Mouse (Mus musculus) cerebellum, postnatal 4 days (tissue): ENCODE data around the gene Dcun1d4.
"Not testable (repeated sequence)": the region's sequence is repeated elsewhere in the genome, so short reads cannot be mapped to it uniquely, and the experiment has no call there.

Experiments
- DNase-seq, 2 experiments: peaks; one replicate each; pipeline ENCODE4 v3.0.0; 2022; ENCODE audit warnings: low spot score in 2 of 2, mixed read lengths in 1 of 2

Gene Dcun1d4

GRCm38 (mm10) chr5:73480700-73481099, at the start of gene Dcun1d4:
TSS of gene Dcun1d4 (plus strand) at chr5:73481000.
- no peak for DNase-seq

- peak; percentile 81 to 85 for DNase-seq
These were observed 49.2 kb upstream of the Dcun1d4 start for GRCm38 (mm10) chr5:73431581-73431980.

GRCm38 (mm10) chr5:73432805-73433204, 48.0 kb upstream of the Dcun1d4 start:
- no peak for DNase-seq

GRCm38 (mm10) chr5:73434764-73435163, 46.0 kb upstream of the Dcun1d4 start:
- DNase-seq: no peak

- no peak for DNase-seq
These were observed 38.6 kb upstream of the Dcun1d4 start for GRCm38 (mm10) chr5:73442176-73442575.

GRCm38 (mm10) chr5:73450276-73450675, 30.5 kb upstream of the Dcun1d4 start:
- DNase-seq: no peak

GRCm38 (mm10) chr5:73454502-73455306, 26.1 kb upstream of the Dcun1d4 start:
- DNase-seq: no peak

GRCm38 (mm10) chr5:73455307-73455687, 25.5 kb upstream of the Dcun1d4 start:
- no peak for DNase-seq

GRCm38 (mm10) chr5:73468462-73469433, 12.1 kb upstream of the Dcun1d4 start:
- no peak for DNase-seq

GRCm38 (mm10) chr5:73474412-73475405, 6.1 kb upstream of the Dcun1d4 start:
- no peak for DNase-seq

- DNase-seq: no peak
These were observed 601 bp downstream of the Dcun1d4 start for GRCm38 (mm10) chr5:73481401-73481800.

GRCm38 (mm10) chr5:73482381-73482780, 1.6 kb downstream of the Dcun1d4 start:
- not testable (repeated sequence) for DNase-seq

- no peak for DNase-seq
These were observed 3.3 kb downstream of the Dcun1d4 start for GRCm38 (mm10) chr5:73484016-73484615.

- DNase-seq: no peak
These were observed 5.7 kb downstream of the Dcun1d4 start for GRCm38 (mm10) chr5:73486451-73486850.

- DNase-seq: no peak
These were observed 9.1 kb downstream of the Dcun1d4 start for GRCm38 (mm10) chr5:73489915-73490314.

GRCm38 (mm10) chr5:73490596-73491073, 9.8 kb downstream of the Dcun1d4 start:
- peak; percentile 97 to 99 for DNase-seq

GRCm38 (mm10) chr5:73491074-73491836, 10.5 kb downstream of the Dcun1d4 start:
- DNase-seq: peak in 1 of 2 experiments; percentile 46

- DNase-seq: peak; percentile 75 to 82
These were observed 11.3 kb downstream of the Dcun1d4 start for GRCm38 (mm10) chr5:73491837-73492720.

- DNase-seq: no peak
These were observed 16.6 kb downstream of the Dcun1d4 start for GRCm38 (mm10) chr5:73497401-73497800.
